Mouse (Mus musculus) spleen, postnatal 14 days (tissue): ENCODE data around the gene Atg7.

Experiments
- DNase-seq, 2 experiments: peaks; one replicate each; pipeline ENCODE4 v3.0.0; 2021 to 2022; ENCODE audit warnings: low spot score in 2 of 2

Atg7 gene

DNA sequence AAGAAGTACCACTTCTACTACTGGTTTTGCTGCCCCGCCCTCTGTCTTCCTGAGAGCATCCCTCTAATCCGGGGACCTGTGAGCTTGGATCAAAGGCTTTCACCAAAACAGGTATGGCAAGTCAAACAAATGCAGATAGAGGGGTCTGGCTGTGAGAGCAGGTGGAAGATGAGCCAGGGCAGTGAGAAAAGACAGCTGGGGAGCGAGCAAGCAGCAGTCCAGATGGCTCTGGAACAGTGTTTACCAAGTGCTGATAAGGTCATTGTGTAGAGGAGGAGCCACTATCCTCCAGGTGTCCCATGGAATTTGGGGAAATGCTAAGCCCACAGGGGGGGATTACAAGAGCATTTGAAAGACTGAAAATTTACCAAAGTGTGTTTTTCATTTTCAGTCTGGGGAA, 41.5 kb downstream of the Atg7 start:
- DNase-seq = no peak

DNA sequence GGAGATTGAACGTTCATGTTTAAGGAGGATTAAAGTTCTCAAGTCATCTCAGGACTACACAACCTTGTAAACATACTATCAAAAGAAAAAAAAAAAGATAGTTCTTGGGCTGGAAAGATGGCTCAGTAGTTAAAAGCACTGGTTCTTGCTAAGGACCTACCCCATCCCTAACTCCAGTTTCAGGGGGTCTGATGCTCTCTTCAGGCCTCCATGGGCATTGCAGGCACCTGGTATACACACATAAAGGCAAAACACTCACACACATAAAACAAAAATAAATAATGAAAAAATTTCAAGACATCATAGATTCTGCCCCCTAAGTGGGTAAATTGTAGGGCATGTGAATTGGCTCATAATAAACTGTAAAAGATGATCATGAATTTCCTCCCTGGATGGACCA, 42.5 kb downstream of the Atg7 start:
- no peak for DNase-seq

DNA sequence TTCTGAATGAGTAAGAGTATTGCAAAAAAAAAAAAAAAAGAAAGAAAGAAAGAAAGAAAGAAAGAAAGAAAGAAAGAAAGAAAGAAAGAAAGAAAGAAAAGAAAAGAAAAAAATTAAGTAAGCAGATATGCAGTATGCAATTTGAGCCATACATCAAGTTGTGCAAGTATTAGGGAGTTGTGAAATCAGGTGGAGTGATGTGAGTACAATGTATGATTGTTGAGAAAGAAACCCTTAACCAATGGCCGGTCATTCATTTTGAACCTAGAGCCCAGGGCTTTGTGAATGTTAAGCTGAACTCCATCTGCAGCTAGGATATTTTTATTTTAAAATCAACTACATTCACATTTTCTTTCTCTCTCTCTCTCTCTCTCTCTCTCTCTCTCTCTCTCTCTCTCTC, 44.1 kb downstream of the Atg7 start:
- DNase-seq = no peak

DNA sequence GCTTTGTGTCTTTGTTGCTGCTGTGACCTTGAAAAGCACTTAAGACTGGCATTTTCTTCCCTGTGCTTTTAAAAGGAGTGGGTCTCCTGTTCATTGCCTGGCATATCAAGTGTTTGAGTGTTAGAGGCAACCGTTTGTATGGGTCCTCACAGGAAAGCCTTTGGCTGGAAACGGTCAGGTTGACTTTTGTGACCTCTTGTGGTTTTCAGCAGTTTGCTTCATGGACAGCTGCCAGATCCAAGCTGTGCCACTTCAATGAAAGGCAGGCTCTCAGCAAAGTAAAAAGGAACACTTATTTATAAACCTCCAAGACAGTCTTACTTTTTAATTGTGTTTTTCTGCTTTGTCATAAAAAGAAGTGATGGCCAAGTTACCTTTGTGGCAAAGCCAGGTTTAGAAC, 47.8 kb downstream of the Atg7 start:
- DNase-seq = no peak

DNA sequence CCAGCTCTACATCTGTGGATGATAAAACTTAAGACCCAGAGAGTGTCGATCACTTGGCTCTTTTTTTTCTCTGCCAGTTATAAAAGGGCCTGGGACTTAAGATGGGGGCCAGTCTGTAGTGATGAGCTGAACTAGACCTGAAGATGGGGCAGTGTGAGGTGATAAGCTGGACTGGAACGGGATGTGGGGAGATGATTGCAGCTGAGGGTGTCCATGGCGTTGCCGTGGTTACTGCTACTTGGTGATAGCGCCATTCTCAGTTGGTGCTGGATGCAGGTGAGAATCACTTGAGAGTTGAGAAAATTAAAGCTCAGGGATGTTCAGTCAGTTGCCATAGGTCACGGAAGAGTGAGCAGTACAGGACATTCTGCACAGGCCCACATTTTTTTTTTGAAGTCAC, 48.6 kb downstream of the Atg7 start:
- DNase-seq = no peak

DNA sequence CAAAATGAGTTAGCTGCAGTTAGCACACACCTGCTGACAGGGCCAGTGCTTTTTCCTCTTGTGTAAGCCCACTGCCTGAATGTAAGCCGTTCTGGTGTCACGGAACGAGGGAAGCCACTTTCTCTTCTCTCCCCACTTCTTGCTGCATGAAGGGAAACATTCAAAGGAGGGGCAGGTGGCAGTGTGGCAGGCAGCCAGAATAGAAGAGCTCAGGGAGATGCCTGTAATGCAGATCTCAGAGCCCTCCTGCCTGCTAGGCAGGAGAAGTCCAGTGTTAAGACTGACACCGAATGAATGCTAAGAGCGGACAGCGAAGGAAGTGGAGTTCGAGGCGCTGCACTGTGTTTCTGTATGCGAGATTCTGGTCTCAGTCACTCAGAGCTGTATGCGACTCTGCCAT, 49.8 kb downstream of the Atg7 start:
- DNase-seq = no peak

DNA sequence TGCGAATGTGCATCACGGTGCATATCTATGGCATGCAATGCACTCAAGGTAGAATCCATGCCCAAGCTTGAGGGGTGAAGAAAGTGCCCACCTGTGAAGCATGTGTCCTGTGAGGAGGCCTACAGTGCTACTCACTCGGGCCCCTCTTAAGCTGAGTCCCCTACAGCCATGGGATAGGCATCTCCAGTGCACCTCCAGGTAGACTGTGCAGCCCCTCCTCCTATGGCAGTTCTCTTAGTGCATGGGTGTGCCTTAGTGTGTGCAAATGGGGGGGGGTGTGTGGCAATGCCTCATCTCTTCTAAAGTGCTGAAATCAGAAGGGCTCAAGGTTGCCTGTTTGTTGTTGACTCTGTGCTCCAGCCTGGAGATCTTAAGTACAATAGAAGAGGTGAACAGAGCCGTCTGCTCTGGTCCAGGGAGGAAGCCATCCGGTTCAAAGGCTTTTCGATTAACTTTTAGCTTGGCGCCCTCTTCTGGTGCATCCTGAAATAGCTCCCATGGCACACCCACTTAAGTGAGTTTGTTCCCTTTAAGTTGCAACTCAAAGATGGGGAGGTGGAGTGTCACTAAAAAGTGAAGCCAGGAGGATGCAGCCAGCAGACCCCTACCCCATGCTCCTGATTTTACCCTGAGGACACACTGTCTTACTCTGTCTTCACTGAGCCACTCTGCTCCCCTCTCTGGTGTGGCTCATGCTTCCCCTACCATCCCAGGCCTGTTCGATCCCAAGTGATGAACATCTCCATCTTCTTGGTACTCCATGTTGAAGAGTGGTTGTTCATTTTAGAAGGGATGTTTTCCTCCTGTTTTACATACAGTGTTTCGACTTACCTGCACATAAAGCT, 55.0 kb downstream of the Atg7 start:
- peak; percentile 51 to 57 for DNase-seq

DNA sequence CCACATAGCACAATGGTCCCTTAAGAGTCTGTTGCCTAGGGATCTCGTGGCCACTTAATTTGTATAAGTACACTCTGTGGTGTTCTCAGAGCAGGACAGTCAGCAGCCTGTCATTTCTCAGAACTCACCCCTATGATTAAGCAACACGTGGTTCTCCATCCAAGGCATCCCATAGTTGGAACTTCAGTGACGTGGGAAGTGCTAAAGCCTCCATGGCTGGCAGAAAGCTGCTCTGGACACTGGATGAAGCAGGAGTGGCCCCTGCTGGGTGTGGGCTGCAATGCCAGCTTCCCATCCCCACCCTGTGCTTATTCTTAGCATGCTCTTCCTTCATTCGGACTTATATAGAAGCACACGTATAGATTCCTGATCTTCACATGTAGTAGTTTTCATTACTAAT, 55.7 kb downstream of the Atg7 start:
- DNase-seq = no peak

DNA sequence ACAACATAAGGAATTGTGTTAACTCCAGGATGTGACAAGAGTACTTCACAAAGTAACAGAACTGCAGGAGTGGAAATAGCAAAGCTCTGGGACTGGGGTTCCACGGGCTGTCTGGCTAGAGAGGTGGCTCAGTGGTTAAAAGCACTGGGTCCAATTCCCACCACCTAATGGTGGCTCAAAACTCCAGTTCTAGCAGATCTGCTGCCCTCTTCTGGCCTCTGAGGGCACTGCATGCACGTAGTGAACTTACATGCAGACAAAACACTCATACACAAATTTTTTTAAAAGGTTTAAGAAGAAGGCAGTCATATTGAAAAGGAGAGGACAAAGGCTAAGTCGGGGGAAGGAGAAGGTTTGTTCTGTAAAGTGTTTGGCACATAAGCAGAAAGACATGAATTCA, 57.8 kb downstream of the Atg7 start:
- DNase-seq = peak in 1 of 2 experiments; percentile 21

DNA sequence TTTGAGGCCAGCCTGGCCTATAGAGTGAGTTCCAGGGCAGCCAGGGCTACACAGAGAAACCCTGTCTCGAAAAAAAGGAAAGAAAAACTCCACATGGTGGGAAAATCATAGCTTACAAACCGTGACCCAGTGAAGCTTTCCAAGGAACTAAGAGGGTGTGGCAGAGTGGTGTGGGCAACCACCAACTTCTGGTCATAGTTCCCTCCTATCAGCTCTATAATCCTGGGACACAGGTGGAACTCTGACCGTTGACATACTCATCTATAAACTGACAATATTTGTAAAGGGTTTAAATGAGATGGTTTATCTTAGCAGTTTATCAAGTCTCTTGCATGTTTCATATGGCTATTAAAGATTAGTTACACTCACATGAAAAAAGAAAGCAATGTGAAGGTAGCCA, 64.1 kb downstream of the Atg7 start:
- no peak for DNase-seq

DNA sequence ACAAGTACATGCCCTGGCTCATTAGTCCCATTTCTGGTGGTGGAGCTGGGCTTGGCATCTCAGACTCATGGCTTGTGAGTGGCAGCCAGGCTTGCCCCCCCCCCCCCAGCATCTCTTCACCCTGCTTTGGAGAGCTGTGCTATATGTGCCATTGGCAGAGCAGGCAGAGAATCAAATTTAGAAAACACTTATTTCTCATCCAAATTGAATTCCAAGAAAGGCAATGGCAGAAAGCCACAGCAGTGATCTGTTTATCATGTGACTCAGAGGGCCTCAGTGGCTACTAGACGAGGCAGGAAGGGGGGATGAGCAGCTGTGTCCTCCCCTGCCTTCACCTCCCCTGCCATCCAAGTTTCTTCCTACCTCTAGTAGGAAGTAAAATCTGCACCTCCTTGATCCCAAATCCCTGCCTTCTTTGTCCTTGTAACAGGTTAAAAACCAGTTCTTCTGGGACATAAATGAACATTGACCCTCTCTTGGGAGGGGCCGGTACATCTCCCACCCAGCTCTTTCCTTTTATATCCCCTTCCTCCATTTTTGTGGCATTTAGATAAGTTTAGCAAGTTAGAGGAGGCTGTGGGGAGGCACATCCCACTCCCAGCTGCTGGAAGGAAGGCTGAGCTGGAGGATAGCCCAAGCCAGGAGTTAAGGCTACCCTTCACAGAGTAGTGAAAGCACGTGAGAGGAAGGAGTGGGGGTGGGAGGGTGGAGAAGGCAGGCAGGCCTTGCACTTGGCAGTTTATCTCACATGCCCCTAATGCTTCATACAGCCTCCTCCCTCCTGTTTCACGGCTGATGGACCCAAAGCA, 69.5 kb downstream of the Atg7 start:
- no peak for DNase-seq

DNA sequence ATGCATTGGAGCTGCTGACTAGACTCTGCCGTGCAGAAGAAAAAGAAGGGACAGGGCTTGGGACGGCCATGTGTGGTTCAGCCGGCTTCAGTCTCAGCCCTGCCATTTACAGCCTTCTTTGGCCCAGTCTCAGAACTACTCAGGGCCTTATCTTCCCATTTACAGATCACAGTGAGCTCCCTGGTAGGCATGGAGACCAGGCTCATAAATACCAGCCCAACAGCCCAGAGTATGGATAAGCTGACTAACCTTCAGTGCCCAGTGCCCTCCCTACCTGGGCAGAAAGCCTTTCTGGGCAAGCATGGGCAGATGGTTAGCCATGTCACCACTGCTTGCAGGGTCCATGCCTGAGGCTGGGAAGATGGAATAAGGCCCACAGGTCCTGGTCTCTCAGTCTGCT, 70.6 kb downstream of the Atg7 start:
- DNase-seq = no peak

DNA sequence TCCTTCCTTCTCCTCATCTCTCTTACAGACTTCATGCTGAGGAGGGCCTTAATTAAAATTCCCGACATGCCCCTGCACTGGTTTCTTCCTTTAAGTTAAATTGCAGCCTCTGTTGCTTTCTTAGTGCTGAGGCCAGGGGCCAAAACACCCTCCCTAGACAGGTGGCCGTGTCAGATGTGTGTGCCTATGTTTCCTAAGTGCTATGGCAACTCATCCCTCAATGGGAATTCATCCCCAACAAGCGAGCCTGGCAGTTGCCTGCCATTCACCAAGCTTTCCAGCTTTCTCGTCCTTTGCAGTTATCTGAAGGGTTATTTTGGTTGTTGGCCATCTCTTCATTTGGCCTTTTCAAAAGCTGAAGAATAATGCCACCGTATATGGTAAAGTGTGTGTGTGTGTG, 71.8 kb downstream of the Atg7 start:
- no peak for DNase-seq

DNA sequence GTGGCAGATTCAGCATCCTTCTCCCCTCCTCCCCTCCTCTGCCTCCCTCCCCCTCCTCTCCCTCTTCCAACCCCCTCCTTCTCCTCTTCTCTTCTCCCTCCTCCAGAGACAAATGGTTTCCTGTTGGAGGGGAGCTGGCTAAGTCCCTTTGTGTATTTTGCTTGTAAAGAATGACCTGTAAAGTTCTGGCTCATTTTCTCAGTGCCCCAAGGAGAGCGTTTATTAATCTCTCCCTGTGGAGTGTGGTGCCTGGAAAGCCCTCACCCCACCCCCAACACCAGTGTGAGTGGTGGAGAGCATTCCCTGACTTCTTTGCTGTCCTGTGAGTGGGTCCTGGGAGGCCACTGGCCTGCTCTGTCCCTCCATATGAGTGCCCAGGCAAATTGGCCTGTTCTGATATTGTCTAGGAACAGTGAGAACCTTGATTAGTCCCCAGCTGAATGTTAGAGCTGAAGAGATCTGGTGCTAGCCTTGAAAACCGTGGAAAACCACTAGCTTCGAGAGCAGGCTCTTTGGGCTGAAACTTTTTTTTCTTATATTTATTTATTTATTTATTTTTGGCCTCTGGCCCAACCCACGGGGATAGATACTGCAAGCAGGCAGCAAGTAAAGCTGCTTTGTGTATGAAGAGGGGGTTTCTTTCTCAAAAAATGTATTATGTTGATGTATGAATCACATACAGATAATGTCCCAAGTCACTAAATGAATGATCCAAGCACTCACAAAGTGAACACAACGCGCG, 72.6 kb downstream of the Atg7 start:
- no peak for DNase-seq

DNA sequence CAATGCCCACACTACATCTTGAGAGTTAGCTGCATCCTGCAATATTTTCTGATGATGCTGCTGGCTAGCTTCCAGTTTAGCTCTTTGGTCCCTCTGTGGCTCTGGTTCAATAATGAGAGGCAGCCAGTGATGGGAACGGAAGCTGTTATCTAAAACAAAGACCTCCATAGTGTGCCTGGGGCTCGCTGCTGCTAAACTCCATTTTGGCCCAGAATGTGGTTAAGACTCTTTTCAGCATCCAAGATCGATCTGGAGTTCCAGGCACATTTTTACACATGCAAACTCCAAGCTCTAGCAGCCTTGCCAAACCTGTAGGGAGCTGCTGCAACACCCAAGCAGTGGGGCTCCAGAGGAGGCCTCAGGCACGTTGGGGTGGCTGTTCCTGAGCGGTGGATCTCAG, 76.2 kb downstream of the Atg7 start:
- no peak for DNase-seq

DNA sequence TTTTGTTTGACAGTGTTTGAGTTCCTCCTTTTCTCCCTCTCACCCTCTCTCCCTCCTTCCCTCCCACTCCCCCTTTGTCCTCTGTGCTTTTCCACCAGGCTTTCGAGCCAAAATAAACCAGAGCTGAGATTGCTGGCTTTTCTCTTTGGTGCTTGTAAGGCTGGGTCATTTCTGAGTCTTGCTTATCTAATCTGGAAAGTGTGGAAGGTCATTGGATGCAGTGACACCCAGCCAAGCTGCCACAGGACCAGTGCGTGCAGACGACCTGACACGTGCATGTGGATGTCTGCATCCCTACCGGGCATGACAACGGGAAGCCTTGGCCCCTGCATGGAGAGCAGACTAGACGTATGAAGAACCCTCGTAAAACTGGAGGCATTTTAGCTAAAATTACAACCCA, 76.8 kb downstream of the Atg7 start:
- no peak for DNase-seq

DNA sequence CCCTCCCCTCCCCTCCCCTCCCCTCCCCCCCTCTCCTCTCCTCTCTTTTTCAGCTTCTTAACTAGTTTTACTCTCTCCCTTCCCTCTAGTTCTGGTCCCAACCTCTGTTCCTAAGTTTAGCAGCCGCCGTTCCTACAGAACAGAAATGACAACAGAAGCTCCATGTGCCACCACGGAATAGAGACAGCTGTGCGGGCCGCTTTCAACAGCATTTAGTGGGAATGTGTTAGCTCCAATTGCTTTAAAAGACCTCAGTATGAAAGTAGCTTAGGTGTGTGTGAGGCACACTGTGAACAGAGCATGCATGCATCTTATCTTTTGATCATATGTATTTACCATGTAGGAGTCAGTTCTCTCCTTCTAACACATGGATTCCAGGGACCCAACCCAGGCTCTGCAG, 79.1 kb downstream of the Atg7 start:
- DNase-seq = no peak

DNA sequence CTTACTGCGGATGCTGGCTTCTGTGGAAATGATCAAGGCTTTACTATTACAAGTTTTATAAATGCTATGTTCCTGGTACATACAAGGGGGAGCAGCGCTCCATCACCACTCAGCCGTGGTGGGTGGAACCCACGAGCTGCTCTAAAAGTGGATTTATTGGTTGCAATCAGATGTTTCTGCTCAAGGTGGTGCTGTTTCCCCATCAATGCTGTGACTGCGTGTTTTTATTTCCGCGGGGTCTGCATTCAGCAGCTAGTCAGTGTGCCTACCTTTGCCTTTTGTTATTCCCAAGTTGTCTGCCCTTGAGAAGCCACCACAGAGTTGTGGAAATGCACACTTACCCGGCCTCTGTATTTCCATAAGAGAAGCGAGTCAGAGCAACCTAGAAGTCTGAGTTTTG, 81.0 kb downstream of the Atg7 start:
- peak in 1 of 2 experiments; percentile 14 for DNase-seq

DNA sequence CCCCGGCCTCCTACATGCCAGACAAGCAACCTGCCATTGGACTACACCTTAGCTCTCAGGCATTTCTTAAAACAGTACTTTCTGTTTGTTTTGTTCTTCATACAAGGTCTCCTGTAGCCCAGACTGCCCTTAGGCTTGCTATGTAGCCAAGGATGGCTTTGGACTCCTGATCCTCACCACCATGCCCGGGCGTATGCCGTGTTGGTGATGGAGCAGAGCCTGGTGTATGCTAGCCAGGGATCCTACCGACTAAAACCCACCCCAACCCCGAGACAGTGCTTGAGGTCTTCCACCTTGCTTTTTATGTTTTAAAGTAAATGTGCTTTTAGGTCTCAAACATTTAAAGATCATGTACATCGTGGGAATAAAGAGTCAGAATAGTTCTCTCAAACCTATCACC, 81.5 kb downstream of the Atg7 start:
- DNase-seq = no peak

DNA sequence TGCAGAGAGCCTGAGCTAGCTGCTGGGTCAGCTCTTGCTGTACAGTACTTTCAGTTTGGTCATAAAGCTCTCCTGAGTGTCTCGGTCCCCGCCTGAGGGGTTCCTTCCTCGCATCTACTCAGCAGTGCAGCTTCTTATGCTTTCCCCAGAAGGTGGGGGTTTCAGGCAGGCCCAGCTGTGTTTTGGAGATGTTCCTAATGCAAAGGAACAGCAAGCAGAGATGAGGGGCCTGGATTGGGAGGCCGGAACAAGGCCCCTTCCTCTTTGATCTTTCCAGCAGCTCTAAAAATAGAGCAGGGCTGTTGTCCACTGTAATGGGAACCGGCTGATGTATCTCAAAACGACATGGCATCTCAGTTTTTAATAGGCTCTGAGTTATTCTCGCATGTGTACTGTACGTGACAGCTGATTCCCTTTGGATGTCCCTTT, 82.3 kb downstream of the Atg7 start:
- DNase-seq = no peak

DNA sequence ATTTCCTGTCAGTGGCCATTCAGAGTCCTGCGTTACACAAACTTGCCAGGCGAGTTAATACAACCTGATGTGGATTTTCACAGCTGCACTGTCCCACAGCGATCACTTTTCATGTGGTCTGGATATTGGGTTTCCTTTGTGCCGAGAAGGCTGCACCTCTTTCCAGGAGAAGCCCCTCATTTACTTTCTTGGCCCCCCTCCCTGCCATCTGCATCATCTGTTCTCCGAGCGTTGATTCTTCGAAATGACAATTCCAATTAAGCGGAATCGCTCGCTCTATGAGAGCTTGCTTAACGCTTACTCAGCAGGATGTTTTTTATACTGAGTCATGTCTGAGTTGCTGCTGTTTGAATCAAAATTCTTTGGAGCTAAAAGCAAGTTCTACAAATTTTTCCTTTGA, 83.8 kb downstream of the Atg7 start:
- no peak for DNase-seq

DNA sequence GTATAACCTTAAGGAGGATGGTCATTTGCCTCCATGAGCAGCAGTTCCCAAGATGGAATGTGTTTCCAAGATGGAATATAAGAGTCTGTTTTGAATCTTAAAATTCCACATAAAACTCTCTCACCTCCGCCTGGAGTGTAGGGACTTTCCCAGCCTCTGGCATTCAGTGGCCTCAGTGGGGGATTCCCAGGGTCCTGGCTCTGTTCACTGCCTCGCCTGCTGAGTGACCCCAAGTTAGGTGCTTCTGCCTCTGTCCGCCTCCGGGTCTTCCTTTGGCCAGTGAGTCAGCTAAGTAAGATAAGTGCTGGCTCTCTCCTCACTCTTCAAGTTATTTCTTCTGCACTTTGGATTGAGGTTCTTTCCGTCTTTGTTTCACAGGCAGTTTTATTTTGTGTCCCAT, 90.3 kb downstream of the Atg7 start:
- no peak for DNase-seq

DNA sequence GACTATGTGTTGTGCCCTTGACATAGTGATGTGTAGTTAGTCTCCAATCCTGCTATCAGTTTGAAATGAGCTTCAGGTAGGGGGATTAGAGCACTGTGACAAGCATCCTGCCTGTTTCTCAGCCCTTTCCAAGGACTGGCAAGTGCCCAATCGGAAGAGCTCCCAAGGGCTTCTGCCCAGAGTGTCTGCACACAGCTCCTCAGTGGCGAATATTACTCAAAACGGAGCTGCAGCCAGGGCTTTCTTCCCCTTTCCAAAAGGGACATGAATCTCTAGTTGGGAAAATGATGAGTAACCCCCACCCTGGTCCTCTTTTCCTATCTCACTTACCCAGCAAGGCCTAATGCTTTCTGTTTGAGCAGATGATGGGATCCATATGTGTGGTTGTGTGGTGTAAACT, 90.8 kb downstream of the Atg7 start:
- no peak for DNase-seq
